Comparison of ENCODE assay signal across 9 mouse cellular contexts in genomic region chr16:49441225-49441624, GRCm38 (mm10).
DNase-seq lines count a peak whose midpoint lies in the region; ATAC-seq lines count a peak whose summit lies in the region.
"Had no signal": no experiment of that assay in that cellular context is flagged by ENCODE, and none has a peak within 500 bp of the region (broad histone marks: within the 10 kb centered on the region; RNA-seq: fewer than 3 reads in every experiment).

No protein-coding gene starts in this region.

- H3K9ac ChIP-seq in kidney, embryonic 16.5 days (replicated peaks; ENCODE audit: low read length), result no peak overlapping the region

- no peaks in the 10 kb centered on the region for H3K9me3 ChIP-seq in kidney, embryonic 16.5 days (ENCODE audit: low read length)

- WGBS in kidney, embryonic 16.5 days, result 77% methylated on average over 1 of the region's 1 CpGs

- H3K27ac ChIP-seq in kidney, embryonic 16.5 days (ENCODE audit: low read length), result no peak overlapping the region

- no peak for ATAC-seq in CD4-positive, CD25-positive, alpha-beta regulatory T cell, adult 4 months
- ATAC-seq in kidney, embryonic 16.5 days (ENCODE audit: low FRiP score, low TSS enrichment), result no peak

- peak; percentile 16 for DNase-seq in CD4-positive, CD25-positive, alpha-beta regulatory T cell, adult 2 months (ENCODE audit: low read depth, low spot score)
- peak; percentile 42 to 52 for DNase-seq in kidney, postnatal 4 days
- DNase-seq in MEL-GATA-1-ER (ENCODE audit: extremely low read depth, low read depth), result peak; percentile 21
- DNase-seq in hindlimb bud, embryonic 11.5 days (ENCODE audit: extremely low spot score, low read depth, low spot score), result peak; percentile 6
- no peak for DNase-seq in heart, adult 18-20 months
- no peak for DNase-seq in ovary, adult 18-20 months (ENCODE audit: low spot score)

- H3K4me2 ChIP-seq in kidney, embryonic 16.5 days (replicated peaks; ENCODE audit: low read depth, low read length), result no peak overlapping the region

- H3K27me3 ChIP-seq in kidney, embryonic 16.5 days (ENCODE audit: insufficient read depth, low read length), result no peaks in the 10 kb centered on the region

- no peaks in the 10 kb centered on the region for H3K4me1 ChIP-seq in kidney, embryonic 16.5 days (ENCODE audit: insufficient read depth, low read length)

- no peaks in the 10 kb centered on the region for H3K36me3 ChIP-seq in kidney, embryonic 16.5 days (ENCODE audit: insufficient read depth, low read length)

- no peak overlapping the region for H3K4me3 ChIP-seq in kidney, embryonic 16.5 days (ENCODE audit: low read length)
- H3K4me3 ChIP-seq: erythroblast, embryonic 14.5 days had no signal

Comparison
In these comparisons a context has a peak if more than half of its experiments do, and no peak if none do; other contexts are left out.
1. DNase-seq: peak in CD4-positive, CD25-positive, alpha-beta regulatory T cell, adult 2 months (single experiment), kidney, postnatal 4 days (2 of 2), MEL-GATA-1-ER (single experiment) and hindlimb bud, embryonic 11.5 days (single experiment); none in heart, adult 18-20 months (0 of 2) and ovary, adult 18-20 months (single experiment).